Mouse (Mus musculus) limb, embryonic 14.5 days (tissue): Measurements from ENCODE around the gene Olfr1283. TPM values are rescaled to one million over a fixed set of nuclear protein-coding genes. Genes with fewer than 3 reads are reported as not detected.
"Not testable (repeated sequence)": the region's sequence is repeated elsewhere in the genome, so short reads cannot be mapped to it uniquely, and the experiment has no call there.

Source experiments
- ATAC-seq: fragments of 200-750 bp; cut with Nextera tagmentation; 2 replicates; pipeline ENCODE4 v1.8.0; 2017; ENCODE audit warnings: low read depth, moderate number of reproducible peaks, moderate TSS enrichment; ENCODE audit not compliant: low FRiP score
- DNase-seq: peaks from one replicate; pipeline ENCODE4 v3.0.0-alpha.2; 2015; ENCODE audit warnings: low spot score
- H3K27ac ChIP-seq: fragments of 300-500 bp; sonication (generic); replicated peaks from 2 replicates; pipeline ENCODE4 v1.5.1; 2014; ENCODE audit warnings: low read depth, mild to moderate bottlenecking, low read length, moderate library complexity, mixed read lengths
- H3K27me3 ChIP-seq: fragments of 300-500 bp; sonication (generic); 2 replicates; pipeline ENCODE4 v1.6.1; 2014; ENCODE audit warnings: low read length, mixed read lengths; ENCODE audit not compliant: control insufficient read depth, insufficient read depth
- H3K36me3 ChIP-seq: fragments of 300-500 bp; sonication (generic); 2 replicates; pipeline ENCODE4 v1.6.1; 2014; ENCODE audit warnings: mild to moderate bottlenecking, low read length, moderate library complexity, mixed read lengths; ENCODE audit not compliant: control insufficient read depth, insufficient read depth
- H3K4me1 ChIP-seq: fragments of 300-500 bp; sonication (generic); 2 replicates; pipeline ENCODE4 v1.6.1; 2014; ENCODE audit warnings: antibody characterized with exemption, low read length, mixed read lengths; ENCODE audit not compliant: control insufficient read depth, insufficient read depth
- H3K4me2 ChIP-seq: fragments of 300-500 bp; sonication (generic); replicated peaks from 2 replicates; pipeline ENCODE4 v1.6.1; 2014; ENCODE audit warnings: low read depth, mild to moderate bottlenecking, low read length, moderate library complexity; ENCODE audit not compliant: severe bottlenecking
- H3K4me3 ChIP-seq: fragments of 300-500 bp; sonication (generic); replicated peaks from 2 replicates; pipeline ENCODE4 v1.5.1; 2014; ENCODE audit warnings: low read length
- H3K9ac ChIP-seq: fragments of 300-500 bp; sonication (generic); 2 replicates; pipeline ENCODE4 v1.6.1; 2014; ENCODE audit warnings: mild to moderate bottlenecking, low read depth, low read length, moderate library complexity; ENCODE audit not compliant: severe bottlenecking
- H3K9me3 ChIP-seq: fragments of 300-500 bp; sonication (generic); 2 replicates; pipeline ENCODE4 v1.6.1; 2016; ENCODE audit warnings: low read length; ENCODE audit not compliant: control insufficient read depth
- POLR2A ChIP-seq: fragments of 200-500 bp; IDR thresholded peaks from 2 replicates; pipeline ENCODE4 v1.8.0; 2012; ENCODE audit warnings: inconsistent platforms, mild to moderate bottlenecking, moderate library complexity, borderline replicate concordance; ENCODE audit not compliant: insufficient read depth, insufficient read length; ENCODE audit errors: extremely low read depth
- WGBS: fragments of 180-500 bp; shearing (Covaris S2); extraction: QIAGEN DNeasy Blood & Tissue Kit; methylation state at CpG from one replicate; pipeline ENCODE4 v1.1.7; 2014; 5-methylcytosine and 5-hydroxymethylcytosine counted together
- polyA plus RNA-seq, 2 experiments: library from polyadenylated mRNA; depleted of rRNA in 1 of 2; stranded (reverse) in 1 of 2; unstranded in 1 of 2; fragments of >200 nt; fragmentation: Nextera tagmentation in 1 of 2; extraction: Ambion mirVana in 1 of 2; gene quantifications; 2 replicates each; pipeline versions ENCODE4 v1.2.1 to v1.2.3; 2012 to 2014

Olfr1283 gene
- polyA plus RNA-seq (2012; rRNA removed), result not detected in 2 replicates
- not detected in 2 replicates for polyA plus RNA-seq (2014; fragmentation: Nextera tagmentation; extraction: Ambion mirVana)

- Histone ChIP-seq H3K9me3 (no peaks in the 10 kb centered on the region), H3K27me3 (no peaks in the 10 kb centered on the region), H3K36me3 (no peaks in the 10 kb centered on the region), H3K9ac (no peak within 1 kb of the TSS), H3K4me3 (no peak within 1 kb of the TSS), H3K4me2 (no peak within 1 kb of the TSS), H3K27ac (no peak within 1 kb of the TSS), H3K4me1 (no peaks in the 10 kb centered on the region)
- DNase-seq, result no peak
- TF ChIP-seq POLR2A, result no peak
- 72% methylated on average over 2 of the region's 2 CpGs for WGBS
- no peak for ATAC-seq
Measured at GRCm38 (mm10) chr2:111366490-111366889, at the start of gene Olfr1283. Olfr1283 (plus strand) TSS chr2:111366790.

- Histone ChIP-seq H3K36me3 (no peaks in the 10 kb centered on the region), H3K27me3 (no peaks in the 10 kb centered on the region), H3K4me1 (no peaks in the 10 kb centered on the region), H3K27ac (no peak within 1 kb of the TSS), H3K4me2 (no peak within 1 kb of the TSS), H3K9ac (no peak within 1 kb of the TSS), H3K4me3 (no peak within 1 kb of the TSS), H3K9me3 (no peaks in the 10 kb centered on the region)
- ATAC-seq (no peak), DNase-seq (no peak)
- WGBS, result 70% methylated on average over 2 of the region's 2 CpGs
- TF ChIP-seq POLR2A, result no peak
Measured at GRCm38 (mm10) chr2:111326220-111326619, 40.4 kb upstream of the Olfr1283 start, which contains the start of gene Olfr1281. Olfr1281 (plus strand) TSS chr2:111326520.

GRCm38 (mm10) chr2:111333721-111334120 lies 32.9 kb upstream of the Olfr1283 start:
- 88% methylated on average over 5 of the region's 5 CpGs for WGBS
- not testable (repeated sequence) for H3K27ac ChIP-seq, H3K27me3 ChIP-seq, H3K4me3 ChIP-seq, H3K9ac ChIP-seq, ATAC-seq, DNase-seq, H3K4me2 ChIP-seq, H3K4me1 ChIP-seq, H3K9me3 ChIP-seq, H3K36me3 ChIP-seq

GRCm38 (mm10) chr2:111335976-111336375 lies 30.6 kb upstream of the Olfr1283 start, which contains the start of gene Olfr1282:
Olfr1282 (minus strand) TSS chr2:111336076.
- Histone ChIP-seq H3K9ac (no peak within 1 kb of the TSS), H3K4me1 (no peaks in the 10 kb centered on the region), H3K4me3 (no peak within 1 kb of the TSS), H3K4me2 (no peak within 1 kb of the TSS), H3K27me3 (no peaks in the 10 kb centered on the region), H3K36me3 (no peaks in the 10 kb centered on the region), H3K27ac (no peak within 1 kb of the TSS), H3K9me3 (no peaks in the 10 kb centered on the region)
- WGBS, result 82% methylated on average over 2 of the region's 2 CpGs
- no peak for DNase-seq
- no peak for TF ChIP-seq POLR2A
- ATAC-seq, result no peak

GRCm38 (mm10) chr2:111375222-111375621 lies 8.6 kb downstream of the Olfr1283 start, which contains the start of gene Olfr1284:
Olfr1284 (plus strand) TSS chr2:111375522.
- TF ChIP-seq POLR2A, result no peak
- H3K4me1 ChIP-seq, result no peaks in the 10 kb centered on the region
- 82% methylated on average over 1 of the region's 1 CpGs for WGBS
- no peak within 1 kb of the TSS for H3K4me3 ChIP-seq
- H3K9me3 ChIP-seq, result no peaks in the 10 kb centered on the region
- no peaks in the 10 kb centered on the region for H3K36me3 ChIP-seq
- H3K27me3 ChIP-seq, result no peaks in the 10 kb centered on the region
- H3K4me2 ChIP-seq, result no peak within 1 kb of the TSS
- no peak within 1 kb of the TSS for H3K9ac ChIP-seq
- no peak within 1 kb of the TSS for H3K27ac ChIP-seq
- ATAC-seq (no peak), DNase-seq (no peak)

Other genes with a start within 250 kb of the Olfr1283 start
- not detected in 2 replicates for gene Gm15130, start 213.9 kb upstream of the Olfr1283 start, polyA plus RNA-seq (2012; rRNA removed)
- not detected in 2 replicates for gene Gm15130, start 213.9 kb upstream of the Olfr1283 start, polyA plus RNA-seq (2014; fragmentation: Nextera tagmentation; extraction: Ambion mirVana)
- gene 4930430A15Rik, start 137.2 kb upstream of the Olfr1283 start, polyA plus RNA-seq (2012; rRNA removed), result not detected in 2 replicates
- gene 4930430A15Rik, start 137.2 kb upstream of the Olfr1283 start, polyA plus RNA-seq (2014; fragmentation: Nextera tagmentation; extraction: Ambion mirVana), result not detected in 2 replicates
- not detected in 2 replicates for gene Olfr1275, start 131.5 kb upstream of the Olfr1283 start, polyA plus RNA-seq (2012; rRNA removed)
- gene Olfr1275, start 131.5 kb upstream of the Olfr1283 start, polyA plus RNA-seq (2014; fragmentation: Nextera tagmentation; extraction: Ambion mirVana), result not detected in 2 replicates
- gene Olfr1276, start 112.3 kb upstream of the Olfr1283 start, polyA plus RNA-seq (2012; rRNA removed), result not detected in 2 replicates
- gene Olfr1276, start 112.3 kb upstream of the Olfr1283 start, polyA plus RNA-seq (2014; fragmentation: Nextera tagmentation; extraction: Ambion mirVana), result not detected in 2 replicates
- not detected in 2 replicates for gene Olfr1277, start 92.7 kb upstream of the Olfr1283 start, polyA plus RNA-seq (2012; rRNA removed)
- gene Olfr1277, start 92.7 kb upstream of the Olfr1283 start, polyA plus RNA-seq (2014; fragmentation: Nextera tagmentation; extraction: Ambion mirVana), result not detected in 2 replicates
- gene Olfr1278, start 76.7 kb upstream of the Olfr1283 start, polyA plus RNA-seq (2012; rRNA removed), result not detected in 2 replicates
- not detected in 2 replicates for gene Olfr1278, start 76.7 kb upstream of the Olfr1283 start, polyA plus RNA-seq (2014; fragmentation: Nextera tagmentation; extraction: Ambion mirVana)
- not detected in 2 replicates for gene Olfr1279, start 66.2 kb upstream of the Olfr1283 start, polyA plus RNA-seq (2012; rRNA removed)
- gene Olfr1279, start 66.2 kb upstream of the Olfr1283 start, polyA plus RNA-seq (2014; fragmentation: Nextera tagmentation; extraction: Ambion mirVana), result not detected in 2 replicates
- gene Olfr1280, start 52.8 kb upstream of the Olfr1283 start, polyA plus RNA-seq (2012; rRNA removed), result not detected in 2 replicates
- not detected in 2 replicates for gene Olfr1280, start 52.8 kb upstream of the Olfr1283 start, polyA plus RNA-seq (2014; fragmentation: Nextera tagmentation; extraction: Ambion mirVana)
- not detected in 2 replicates for gene Olfr1281, start 40.3 kb upstream of the Olfr1283 start, polyA plus RNA-seq (2012; rRNA removed)
- gene Olfr1281, start 40.3 kb upstream of the Olfr1283 start, polyA plus RNA-seq (2014; fragmentation: Nextera tagmentation; extraction: Ambion mirVana), result not detected in 2 replicates
- gene Olfr1282, start 30.7 kb upstream of the Olfr1283 start, polyA plus RNA-seq (2012; rRNA removed), result not detected in 2 replicates
- not detected in 2 replicates for gene Olfr1282, start 30.7 kb upstream of the Olfr1283 start, polyA plus RNA-seq (2014; fragmentation: Nextera tagmentation; extraction: Ambion mirVana)
- gene Olfr1284, start 8.7 kb downstream of the Olfr1283 start, polyA plus RNA-seq (2012; rRNA removed), result not detected in 2 replicates
- gene Olfr1284, start 8.7 kb downstream of the Olfr1283 start, polyA plus RNA-seq (2014; fragmentation: Nextera tagmentation; extraction: Ambion mirVana), result not detected in 2 replicates
- not detected in 2 replicates for gene Olfr1286, start 56.3 kb downstream of the Olfr1283 start, polyA plus RNA-seq (2012; rRNA removed)
- not detected in 2 replicates for gene Olfr1286, start 56.3 kb downstream of the Olfr1283 start, polyA plus RNA-seq (2014; fragmentation: Nextera tagmentation; extraction: Ambion mirVana)
- gene Olfr1287, start 82.4 kb downstream of the Olfr1283 start, polyA plus RNA-seq (2012; rRNA removed), result not detected in 2 replicates
- not detected in 2 replicates for gene Olfr1287, start 82.4 kb downstream of the Olfr1283 start, polyA plus RNA-seq (2014; fragmentation: Nextera tagmentation; extraction: Ambion mirVana)
- gene Olfr1288, start 107.3 kb downstream of the Olfr1283 start, polyA plus RNA-seq (2012; rRNA removed), result not detected in 2 replicates
- not detected in 2 replicates for gene Olfr1288, start 107.3 kb downstream of the Olfr1283 start, polyA plus RNA-seq (2014; fragmentation: Nextera tagmentation; extraction: Ambion mirVana)
- not detected in 2 replicates for gene Olfr1289, start 114.0 kb downstream of the Olfr1283 start, polyA plus RNA-seq (2012; rRNA removed)
- gene Olfr1289, start 114.0 kb downstream of the Olfr1283 start, polyA plus RNA-seq (2014; fragmentation: Nextera tagmentation; extraction: Ambion mirVana), result not detected in 2 replicates
- gene Olfr1290, start 127.0 kb downstream of the Olfr1283 start, polyA plus RNA-seq (2012; rRNA removed), result not detected in 2 replicates
- gene Olfr1290, start 127.0 kb downstream of the Olfr1283 start, polyA plus RNA-seq (2014; fragmentation: Nextera tagmentation; extraction: Ambion mirVana), result not detected in 2 replicates
- not detected in 2 replicates for gene Olfr1291-ps1, start 130.4 kb downstream of the Olfr1283 start, polyA plus RNA-seq (2012; rRNA removed)
- gene Olfr1291-ps1, start 130.4 kb downstream of the Olfr1283 start, polyA plus RNA-seq (2014; fragmentation: Nextera tagmentation; extraction: Ambion mirVana), result not detected in 2 replicates
- not detected in 2 replicates for gene Olfr1293-ps, start 158.4 kb downstream of the Olfr1283 start, polyA plus RNA-seq (2012; rRNA removed)
- gene Olfr1293-ps, start 158.4 kb downstream of the Olfr1283 start, polyA plus RNA-seq (2014; fragmentation: Nextera tagmentation; extraction: Ambion mirVana), result not detected in 2 replicates
- gene Olfr1294, start 173.5 kb downstream of the Olfr1283 start, polyA plus RNA-seq (2012; rRNA removed), result not detected in 2 replicates
- not detected in 2 replicates for gene Olfr1294, start 173.5 kb downstream of the Olfr1283 start, polyA plus RNA-seq (2014; fragmentation: Nextera tagmentation; extraction: Ambion mirVana)
- not detected in 2 replicates for gene Olfr1295, start 202.9 kb downstream of the Olfr1283 start, polyA plus RNA-seq (2012; rRNA removed)
- not detected in 2 replicates for gene Olfr1295, start 202.9 kb downstream of the Olfr1283 start, polyA plus RNA-seq (2014; fragmentation: Nextera tagmentation; extraction: Ambion mirVana)